Mouse (Mus musculus) cortical plate, adult 2 months (tissue): ENCODE results near the gene Cacna1c.

Source experiments
- CTCF ChIP-seq: fragments of 200-500 bp; IDR thresholded peaks from 2 replicates; pipeline ENCODE4 v1.5.1; 2011; ENCODE audit warnings: mild to moderate bottlenecking, control low read depth, low read length; ENCODE audit not compliant: insufficient read depth; ENCODE audit errors: extremely low read depth
- POLR2A ChIP-seq: fragments of 200-500 bp; IDR thresholded peaks from 2 replicates; pipeline ENCODE4 v1.6.1; 2011; ENCODE audit warnings: mild to moderate bottlenecking, low read length, control low read depth; ENCODE audit not compliant: insufficient read depth; ENCODE audit errors: extremely low read depth

GRCm38 (mm10) chr6:118674781-118675180, 521.4 kb downstream of the Cacna1c start:
- TF ChIP-seq CTCF (no peak), POLR2A (no peak)
